ENCODE assay signal across 9 mouse cellular contexts in the genomic region with DNA sequence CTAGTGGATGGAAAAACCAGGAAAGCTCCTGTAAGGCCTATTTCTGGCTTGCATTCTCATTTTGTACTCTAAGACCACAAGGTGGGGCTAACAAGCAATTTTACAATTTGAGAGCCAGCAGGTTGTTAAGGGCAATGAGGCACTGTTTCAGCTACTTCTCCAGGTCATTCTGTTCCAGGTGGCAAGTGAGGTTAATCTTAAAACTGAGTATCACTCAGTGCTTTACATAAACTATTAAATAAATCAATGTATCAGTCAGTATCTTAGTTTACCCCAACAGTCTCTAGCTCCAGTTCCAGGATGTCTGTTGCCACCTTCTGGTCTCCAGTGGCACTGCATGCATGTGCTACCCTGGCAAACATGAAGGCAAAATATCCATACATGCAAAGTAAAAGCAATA. TPM values are rescaled to one million over a fixed set of nuclear protein-coding genes. Genes with fewer than 3 reads are reported as not detected.
DNase-seq lines count a peak whose midpoint lies in the region; ATAC-seq and TF ChIP-seq lines count a peak whose summit lies in the region.
"Had no signal": no experiment of that assay in that cellular context is flagged by ENCODE, and none has a peak within 500 bp of the region (broad histone marks: within the 10 kb centered on the region; RNA-seq: fewer than 3 reads in every experiment).

No protein-coding gene starts in this region.

- intact Hi-C loops in heart, postnatal 14 days (cut with DNase I), result loop anchor here (5.0 kb wide), 1 partner anchor 223 kb away; the partner anchor contains the start of gene Gabbr1
- intact Hi-C loops in left cerebral cortex, adult 2 months (cut with DNase I), result no loop called here

- H3K36me3 ChIP-seq in hindbrain, embryonic 10.5 days, result no peaks in the 10 kb centered on the region
- no peaks in the 10 kb centered on the region for H3K36me3 ChIP-seq in hindbrain, embryonic 16.5 days (ENCODE audit: control insufficient read depth, insufficient read depth, low read length)
- no peaks in the 10 kb centered on the region for H3K36me3 ChIP-seq in ES-E14 (ENCODE audit: control insufficient read depth, insufficient read depth, low read length, poor library complexity, severe bottlenecking)
- no peaks in the 10 kb centered on the region for H3K36me3 ChIP-seq in midbrain, embryonic 16.5 days (ENCODE audit: control insufficient read depth, insufficient read depth, low read length)

- no peaks in the 10 kb centered on the region for H3K27me3 ChIP-seq in hindbrain, embryonic 10.5 days (ENCODE audit: insufficient read depth, poor library complexity, severe bottlenecking)
- H3K27me3 ChIP-seq in hindbrain, embryonic 16.5 days (replicated peaks; ENCODE audit: control insufficient read depth, insufficient read depth, low read length), result no peaks in the 10 kb centered on the region
- H3K27me3 ChIP-seq in midbrain, embryonic 16.5 days (ENCODE audit: control insufficient read depth, insufficient read depth, low read depth, low read length), result no peaks in the 10 kb centered on the region

- ATAC-seq in hindbrain, embryonic 16.5 days, result no peak
- ATAC-seq in midbrain, embryonic 16.5 days, result peak; percentile 29; the same call in 1 of the 2 replicates

- H3K4me1 ChIP-seq in hindbrain, embryonic 10.5 days (replicated peaks), result no peaks in the 10 kb centered on the region
- no peaks in the 10 kb centered on the region for H3K4me1 ChIP-seq in hindbrain, embryonic 16.5 days (ENCODE audit: control insufficient read depth, insufficient read depth, low read depth, low read length)
- no peaks in the 10 kb centered on the region for H3K4me1 ChIP-seq in ES-E14 (ENCODE audit: control insufficient read depth in 2 of 2, insufficient read depth in 2 of 2, low read length in 2 of 2, poor library complexity in 1 of 2)
- no peaks in the 10 kb centered on the region for H3K4me1 ChIP-seq in midbrain, embryonic 16.5 days (ENCODE audit: control insufficient read depth, insufficient read depth, low read length)

- H3K4me2 ChIP-seq in hindbrain, embryonic 16.5 days (ENCODE audit: low read length), result no peak overlapping the region
- H3K4me2 ChIP-seq in midbrain, embryonic 16.5 days (ENCODE audit: low read length), result no peak overlapping the region

- peak; percentile 74 for TF ChIP-seq CTCF in left cerebral cortex, adult 2 months (IDR thresholded peaks at IDR 0.05)

- DNase-seq in hindbrain, embryonic 10.5 days (ENCODE audit: low spot score), result peak; percentile 53
- DNase-seq in ES-E14 (ENCODE audit: low read depth, low spot score), result peak; percentile 34
- DNase-seq in embryo, embryonic 10 days (ENCODE audit: low spot score), result peak; percentile 67
- DNase-seq in heart, postnatal 14 days, result peak; percentile 46 to 62
- DNase-seq in left cerebral cortex, adult 2 months (ENCODE audit: extremely low spot score in 1 of 2, low spot score in 2 of 2), result peak; percentile 18 to 37
- peak; percentile 67 for DNase-seq in thymus, postnatal 0 days (ENCODE audit: low spot score)

- H3K4me3 ChIP-seq in hindbrain, embryonic 10.5 days, result no peak overlapping the region
- H3K4me3 ChIP-seq in hindbrain, embryonic 16.5 days (ENCODE audit: low read length), result no peak overlapping the region
- H3K4me3 ChIP-seq in ES-E14 (ENCODE audit: insufficient read depth in 1 of 2, low read depth in 1 of 2, low read length in 2 of 2, poor library complexity in 1 of 2, severe bottlenecking in 1 of 2), result no peak overlapping the region
- no peak overlapping the region for H3K4me3 ChIP-seq in left cerebral cortex, adult 2 months
- H3K4me3 ChIP-seq in midbrain, embryonic 16.5 days (ENCODE audit: low read depth, low read length), result no peak overlapping the region

- H3K9ac ChIP-seq in hindbrain, embryonic 16.5 days (ENCODE audit: low read depth, low read length), result no peak overlapping the region
- no peak overlapping the region for H3K9ac ChIP-seq in ES-E14 (ENCODE audit: insufficient read depth, low read depth, low read length, poor library complexity, severe bottlenecking)
- no peak overlapping the region for H3K9ac ChIP-seq in midbrain, embryonic 16.5 days (ENCODE audit: low read depth, low read length)

- in situ Hi-C loops in ES-E14 (cut with MboI; ENCODE audit: low sequenced_read_pairs in 2 of 2, unreplicated experiment in 2 of 2), result no loop called here

- H3K9me3 ChIP-seq in hindbrain, embryonic 10.5 days, result no peaks in the 10 kb centered on the region
- H3K9me3 ChIP-seq in hindbrain, embryonic 16.5 days (ENCODE audit: control insufficient read depth, low read length), result no peaks in the 10 kb centered on the region
- H3K9me3 ChIP-seq in ES-E14 (ENCODE audit: control insufficient read depth, insufficient read depth, low read depth, low read length), result no peaks in the 10 kb centered on the region
- no peaks in the 10 kb centered on the region for H3K9me3 ChIP-seq in midbrain, embryonic 16.5 days (replicated peaks; ENCODE audit: control insufficient read depth, low read length, poor library complexity, severe bottlenecking)

- no peak overlapping the region for H3K27ac ChIP-seq in hindbrain, embryonic 10.5 days
- H3K27ac ChIP-seq in hindbrain, embryonic 16.5 days (ENCODE audit: low read depth, low read length), result no peak overlapping the region
- no peak overlapping the region for H3K27ac ChIP-seq in ES-E14 (ENCODE audit: insufficient read depth, low read depth, low read length, poor library complexity, severe bottlenecking)
- H3K27ac ChIP-seq in left cerebral cortex, adult 2 months, result no peak overlapping the region
- H3K27ac ChIP-seq in midbrain, embryonic 16.5 days (ENCODE audit: low read length), result no peak overlapping the region

TF ChIP-seq in ES-E14, 5 proteins besides CTCF, POLR2A, EP300 and RAD21:
- TF ChIP-seq MAFK (IDR thresholded peaks at IDR 0.05; ENCODE audit: insufficient read depth, low read depth, low read length), result no peak
- TF ChIP-seq ZC3H11A (IDR thresholded peaks at IDR 0.05; ENCODE audit: borderline replicate concordance, low read depth, low read length), result 0 out of 2 replicates have a peak, but pooled peaks have one; percentile 6

RNA-seq across cellular contexts. Expression of gene H2-M10.6, which starts 12.0 kb away (rescaled TPM):
- not detected in 2 replicates for polyA plus RNA-seq in hindbrain, embryonic 10.5 days (2016; fragmentation: Nextera tagmentation; extraction: Ambion mirVana)
- not detected in 2 replicates for polyA plus RNA-seq in hindbrain, embryonic 16.5 days (2015; fragmentation: Nextera tagmentation; extraction: Ambion mirVana)
- total RNA-seq in ES-E14 (2012; rRNA removed), result not detected in 2 replicates
- total RNA-seq in heart, postnatal 14 days (2021), result not detected
- not detected for total RNA-seq in left cerebral cortex, adult 2 months (2021)
- not detected in 2 replicates for polyA plus RNA-seq in midbrain, embryonic 16.5 days (2015; fragmentation: Nextera tagmentation; extraction: Ambion mirVana)
- not detected in 2 replicates for polyA plus RNA-seq in thymus, postnatal 0 days (2015; fragmentation: Nextera tagmentation; extraction: Ambion mirVana)
- total RNA-seq: left cerebral cortex, postnatal 36 days had no signal

RNA-seq across cellular contexts. Expression of gene Trim26, which starts 12.9 kb away (rescaled TPM):
- polyA plus RNA-seq in hindbrain, embryonic 10.5 days (2016; fragmentation: Nextera tagmentation; extraction: Ambion mirVana), result 47.2 and 48.2 TPM in 2 replicates
- polyA plus RNA-seq in hindbrain, embryonic 16.5 days (2015; fragmentation: Nextera tagmentation; extraction: Ambion mirVana), result 49.5 and 53.8 TPM in 2 replicates
- total RNA-seq in ES-E14 (2012; rRNA removed), result 21.1 and 24.6 TPM in 2 replicates
- 10 to 100 TPM; 20.6 to 23.4 TPM for total RNA-seq in heart, postnatal 14 days (2021)
- total RNA-seq in left cerebral cortex, adult 2 months (2021), result 10 to 100 TPM; 18.6 to 22.7 TPM
- 44.5 and 48.0 TPM in 2 replicates for polyA plus RNA-seq in midbrain, embryonic 16.5 days (2015; fragmentation: Nextera tagmentation; extraction: Ambion mirVana)
- 17.9 and 19.9 TPM in 2 replicates for polyA plus RNA-seq in thymus, postnatal 0 days (2015; fragmentation: Nextera tagmentation; extraction: Ambion mirVana)

RNA-seq across cellular contexts. Expression of gene Trim15, which starts 43.0 kb away (rescaled TPM):
- polyA plus RNA-seq in hindbrain, embryonic 10.5 days (2016; fragmentation: Nextera tagmentation; extraction: Ambion mirVana), result 0.14 and 0.36 TPM in 2 replicates
- polyA plus RNA-seq in hindbrain, embryonic 16.5 days (2015; fragmentation: Nextera tagmentation; extraction: Ambion mirVana), result 0.90 and 1.1 TPM in 2 replicates
- 0.16 TPM in 1 of 2 replicates, not detected in the other for total RNA-seq in ES-E14 (2012; rRNA removed)
- total RNA-seq in heart, postnatal 14 days (2021), result not detected
- total RNA-seq in left cerebral cortex, adult 2 months (2021), result not detected
- polyA plus RNA-seq in midbrain, embryonic 16.5 days (2015; fragmentation: Nextera tagmentation; extraction: Ambion mirVana), result 0.53 and 0.89 TPM in 2 replicates
- polyA plus RNA-seq in thymus, postnatal 0 days (2015; fragmentation: Nextera tagmentation; extraction: Ambion mirVana), result 0.08 and 0.09 TPM in 2 replicates
- total RNA-seq: left cerebral cortex, postnatal 36 days had no signal

RNA-seq across cellular contexts. Expression of gene Trim10, which starts 45.4 kb away (rescaled TPM):
- 6.7 and 7.3 TPM in 2 replicates for polyA plus RNA-seq in hindbrain, embryonic 10.5 days (2016; fragmentation: Nextera tagmentation; extraction: Ambion mirVana)
- polyA plus RNA-seq in hindbrain, embryonic 16.5 days (2015; fragmentation: Nextera tagmentation; extraction: Ambion mirVana), result 0.78 and 1.2 TPM in 2 replicates
- total RNA-seq in ES-E14 (2012; rRNA removed), result not detected in 2 replicates
- 1 to 10 TPM; 2.0 to 2.5 TPM for total RNA-seq in heart, postnatal 14 days (2021)
- not detected for total RNA-seq in left cerebral cortex, adult 2 months (2021)
- polyA plus RNA-seq in midbrain, embryonic 16.5 days (2015; fragmentation: Nextera tagmentation; extraction: Ambion mirVana), result 0.70 and 1.0 TPM in 2 replicates
- 0.09 and 0.24 TPM in 2 replicates for polyA plus RNA-seq in thymus, postnatal 0 days (2015; fragmentation: Nextera tagmentation; extraction: Ambion mirVana)
- total RNA-seq: left cerebral cortex, postnatal 36 days had no signal

RNA-seq across cellular contexts. Expression of gene H2-M10.5, which starts 51.3 kb away (rescaled TPM):
- not detected in 2 replicates for polyA plus RNA-seq in hindbrain, embryonic 10.5 days (2016; fragmentation: Nextera tagmentation; extraction: Ambion mirVana)
- not detected in 2 replicates for polyA plus RNA-seq in hindbrain, embryonic 16.5 days (2015; fragmentation: Nextera tagmentation; extraction: Ambion mirVana)
- not detected in 2 replicates for total RNA-seq in ES-E14 (2012; rRNA removed)
- not detected for total RNA-seq in heart, postnatal 14 days (2021)
- total RNA-seq in left cerebral cortex, adult 2 months (2021), result not detected
- not detected in 2 replicates for polyA plus RNA-seq in midbrain, embryonic 16.5 days (2015; fragmentation: Nextera tagmentation; extraction: Ambion mirVana)
- polyA plus RNA-seq in thymus, postnatal 0 days (2015; fragmentation: Nextera tagmentation; extraction: Ambion mirVana), result 0.61 and 0.82 TPM in 2 replicates
- total RNA-seq: left cerebral cortex, postnatal 36 days had no signal
